Mouse (Mus musculus): ENCODE measurements around the gene Ufsp1.

GRCm38 (mm10) chr5:137297126-137297525, 2.7 kb downstream of the Ufsp1 start:
- no peak for TF ChIP-seq TAL1 (IDR thresholded peaks at IDR 0.05; ENCODE audit: low read length)
- TF ChIP-seq CTCF (IDR thresholded peaks at IDR 0.05 in 2 of 3, conservative IDR thresholded peaks at IDR 0.05 in 1 of 3; ENCODE audit: control insufficient read depth in 1 of 3, insufficient read depth in 1 of 3, low read depth in 2 of 3, low read length in 3 of 3, poor library complexity in 1 of 3, severe bottlenecking in 1 of 3) = no peak
- TF ChIP-seq KAT2A (conservative IDR thresholded peaks at IDR 0.05; ENCODE audit: low read depth, low read length) = no peak
- no peak for TF ChIP-seq POLR2A (IDR thresholded peaks at IDR 0.05; ENCODE audit: control insufficient read depth in 1 of 2, insufficient read depth in 1 of 2, low read depth in 1 of 2, low read length in 2 of 2, poor library complexity in 1 of 2)
- no peak for TF ChIP-seq RAD21 (IDR thresholded peaks at IDR 0.05; ENCODE audit: low read depth, low read length)
- no peak for TF ChIP-seq ELF1 (IDR thresholded peaks at IDR 0.05; ENCODE audit: low read depth, low read length)
- no peak for TF ChIP-seq GABPA (IDR thresholded peaks at IDR 0.05; ENCODE audit: low read depth, low read length)
- TF ChIP-seq NRF1 (IDR thresholded peaks at IDR 0.05; ENCODE audit: insufficient read depth, low read depth, low read length, poor library complexity, severe bottlenecking) = no peak
- no peak for TF ChIP-seq SIN3A (IDR thresholded peaks at IDR 0.05; ENCODE audit: low read length)
- TF ChIP-seq EP300 (IDR thresholded peaks at IDR 0.05; ENCODE audit: low read depth in 1 of 2, low read length in 2 of 2) = no peak
- no peak for TF ChIP-seq MAFK (IDR thresholded peaks at IDR 0.05; ENCODE audit: borderline replicate concordance, low read depth, low read length)
- no peak for TF ChIP-seq POLR2AphosphoS5 (IDR thresholded peaks at IDR 0.05; ENCODE audit: borderline replicate concordance, low read depth, low read length)

All from MEL (cell line).